Mouse (Mus musculus) stomach, postnatal 0 days (tissue): ENCODE results near the gene Dtnbp1. TPM values are rescaled to one million over a fixed set of nuclear protein-coding genes. Genes with fewer than 3 reads are reported as not detected.
A peak's percentile ranks its signal among the peaks of the same experiment; 100 is the strongest.

Source experiments
- ATAC-seq: fragments of 200-750 bp; cut with Nextera tagmentation; 2 replicates; pipeline ENCODE4 v1.8.0; 2017; ENCODE audit not compliant: low FRiP score, low TSS enrichment
- DNase-seq: peaks from one replicate; pipeline ENCODE4 v3.0.0-alpha.2; 2016; ENCODE audit warnings: low spot score
- H3K27ac ChIP-seq: fragments of 300-500 bp; sonication (generic); replicated peaks from 2 replicates; pipeline ENCODE4 v1.5.1; 2014; ENCODE audit warnings: mild to moderate bottlenecking, control low read depth
- H3K27me3 ChIP-seq: fragments of 300-500 bp; sonication (generic); 2 replicates; pipeline ENCODE4 v1.6.1; 2014; ENCODE audit warnings: low read length; ENCODE audit not compliant: control insufficient read depth, insufficient read depth
- H3K36me3 ChIP-seq: fragments of 300-500 bp; sonication (generic); 2 replicates; pipeline ENCODE4 v1.6.1; 2014; ENCODE audit warnings: low read length, mixed read lengths; ENCODE audit not compliant: control insufficient read depth, insufficient read depth
- H3K4me1 ChIP-seq: fragments of 300-500 bp; sonication (generic); replicated peaks from 2 replicates; pipeline ENCODE4 v1.6.1; 2014; ENCODE audit warnings: antibody characterized with exemption; ENCODE audit not compliant: control insufficient read depth, insufficient read depth
- H3K4me2 ChIP-seq: fragments of 300-500 bp; sonication (generic); replicated peaks from 2 replicates; pipeline ENCODE4 v1.6.1; 2014; ENCODE audit warnings: low read depth, mild to moderate bottlenecking, control low read depth, moderate library complexity
- H3K4me3 ChIP-seq: fragments of 300-500 bp; sonication (generic); 2 replicates; pipeline ENCODE4 v1.5.1; 2014; ENCODE audit warnings: low read depth, low read length, control low read depth
- H3K9ac ChIP-seq: fragments of 300-500 bp; sonication (generic); 2 replicates; pipeline ENCODE4 v1.6.1; 2014; ENCODE audit warnings: mild to moderate bottlenecking, low read length, control low read depth, mixed read lengths
- H3K9me3 ChIP-seq: fragments of 300-500 bp; sonication (generic); 2 replicates; pipeline ENCODE4 v1.6.1; 2016; ENCODE audit warnings: low read length; ENCODE audit not compliant: control insufficient read depth
- CTCF ChIP-seq: IDR thresholded peaks from 2 replicates; pipeline ENCODE4 v1.5.1; 2016; ENCODE audit warnings: antibody characterized with exemption, low read depth, mild to moderate bottlenecking, moderate library complexity
- EP300 ChIP-seq: optimal IDR thresholded peaks from 2 replicates; pipeline ENCODE3; 2016; ENCODE audit warnings: antibody characterized with exemption
- WGBS: fragments of 180-500 bp; shearing (Covaris S2); extraction: QIAGEN DNeasy Blood & Tissue Kit; methylation state at CpG from one replicate; pipeline ENCODE4 v1.1.7; 2014; 5-methylcytosine and 5-hydroxymethylcytosine counted together
- polyA plus RNA-seq: library from polyadenylated mRNA; unstranded; fragments of >200 nt; fragmentation: Nextera tagmentation; extraction: Ambion mirVana; gene quantifications from 2 replicates; pipeline ENCODE4 v1.2.1, GENCODE M21; 2015

Dtnbp1 gene
- polyA plus RNA-seq, 1 experiment from 2014 or later: 47.7 TPM

DNA sequence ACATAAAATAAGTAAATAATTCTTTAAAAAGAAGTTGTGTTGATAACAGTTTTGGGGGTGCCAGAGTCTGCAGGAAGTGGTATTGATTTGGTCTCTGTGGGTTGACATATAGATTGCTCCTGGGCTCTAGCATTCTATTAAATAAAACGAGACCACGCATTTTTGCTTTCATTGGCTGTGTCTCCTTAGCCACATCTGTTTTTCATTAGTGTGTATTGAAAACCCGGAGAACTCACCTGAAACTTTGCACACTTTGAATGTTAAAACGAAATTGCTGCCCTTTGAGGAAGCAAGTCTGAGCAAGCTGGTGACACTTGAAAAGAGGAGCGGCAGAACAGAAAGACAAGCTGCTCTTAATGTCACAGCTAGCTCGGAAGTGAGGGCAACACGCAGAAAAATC lies 32.8 kb upstream of the Dtnbp1 start:
- Histone ChIP-seq H3K27ac (no peak overlapping the region), H3K4me3 (no peak overlapping the region), H3K9ac (no peak overlapping the region), H3K36me3 (no peaks in the 10 kb centered on the region), H3K27me3 (no peaks in the 10 kb centered on the region), H3K4me2 (no peak overlapping the region), H3K9me3 (no peaks in the 10 kb centered on the region), H3K4me1 (no peaks in the 10 kb centered on the region)
- ATAC-seq (no peak), DNase-seq (no peak)
- 70% methylated on average over 7 of the region's 7 CpGs for WGBS
- TF ChIP-seq CTCF (no peak), EP300 (no peak)

DNA sequence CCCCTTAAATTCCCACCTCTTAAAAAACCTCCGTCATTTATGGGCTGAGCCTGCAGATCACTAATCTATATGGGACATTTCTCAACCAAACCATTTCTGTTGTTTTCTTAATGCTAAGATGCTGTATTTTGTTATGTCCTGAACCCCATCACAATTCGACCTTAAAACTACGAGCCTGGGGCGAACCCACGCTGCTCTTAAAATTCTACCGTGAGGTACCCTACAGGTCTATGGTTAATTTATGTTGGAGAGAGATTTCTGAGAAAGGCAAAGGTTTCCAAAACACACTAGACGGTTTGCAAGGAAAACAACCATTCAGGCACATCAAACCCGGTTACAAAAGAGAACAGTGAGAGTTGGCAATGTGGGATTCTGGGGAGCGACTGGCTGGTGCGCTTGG lies 31.4 kb upstream of the Dtnbp1 start:
- Histone ChIP-seq H3K27ac (no peak overlapping the region), H3K9ac (no peak overlapping the region), H3K27me3 (no peaks in the 10 kb centered on the region), H3K4me3 (no peak overlapping the region), H3K36me3 (no peaks in the 10 kb centered on the region), H3K4me2 (no peak overlapping the region), H3K9me3 (no peaks in the 10 kb centered on the region), H3K4me1 (no peaks in the 10 kb centered on the region)
- TF ChIP-seq CTCF (no peak), EP300 (no peak)
- WGBS: 92% methylated on average over 10 of the region's 10 CpGs
- no peak for DNase-seq
- no peak for ATAC-seq

DNA sequence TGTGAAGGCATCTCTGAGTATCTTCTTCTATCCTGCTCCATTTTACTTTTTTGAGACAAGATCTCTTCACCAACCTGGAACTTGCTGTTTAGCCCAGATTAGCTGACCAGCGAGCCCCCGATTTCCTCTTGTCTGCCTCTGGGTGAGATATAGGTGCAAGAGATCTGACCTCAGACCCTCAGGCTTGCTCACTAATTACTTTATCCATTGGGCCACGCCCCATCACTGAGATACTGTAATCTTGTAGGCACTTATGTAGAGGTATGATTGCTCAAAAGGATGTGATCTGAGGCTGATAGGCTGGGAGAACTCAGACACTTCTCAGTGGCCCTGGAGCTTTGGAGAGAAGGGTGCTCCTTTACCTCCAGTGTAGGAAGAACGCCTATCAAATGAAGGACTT lies 30.5 kb upstream of the Dtnbp1 start:
- WGBS: 80% methylated on average over 4 of the region's 4 CpGs
- no peaks in the 10 kb centered on the region for H3K9me3 ChIP-seq
- no peak overlapping the region for H3K4me3 ChIP-seq
- no peak overlapping the region for H3K27ac ChIP-seq
- no peaks in the 10 kb centered on the region for H3K27me3 ChIP-seq
- H3K4me1 ChIP-seq: no peaks in the 10 kb centered on the region
- no peaks in the 10 kb centered on the region for H3K36me3 ChIP-seq
- TF ChIP-seq CTCF (no peak), EP300 (no peak)
- DNase-seq (no peak), ATAC-seq (no peak)
- H3K4me2 ChIP-seq: no peak overlapping the region
- no peak overlapping the region for H3K9ac ChIP-seq

DNA sequence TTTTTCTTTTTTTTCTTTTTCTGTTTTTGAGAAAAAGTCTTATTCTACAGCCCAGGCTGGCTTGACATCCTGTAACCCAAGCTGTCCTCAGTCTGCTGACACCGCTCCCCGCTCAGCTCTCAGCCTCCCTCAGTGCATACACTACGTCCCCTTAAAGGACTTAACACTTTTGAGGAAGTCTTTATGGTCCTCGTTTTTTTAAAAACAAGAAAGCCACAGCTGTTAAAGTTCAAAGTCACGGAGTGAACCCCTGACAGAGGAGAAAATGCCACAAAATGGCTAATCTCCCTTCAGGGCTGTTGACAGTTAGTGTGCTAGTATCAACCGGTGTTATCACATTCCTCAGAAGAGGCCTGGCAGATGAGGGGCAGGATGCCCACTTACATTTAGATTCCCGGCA lies 29.8 kb upstream of the Dtnbp1 start:
- Histone ChIP-seq H3K9me3 (no peaks in the 10 kb centered on the region), H3K27ac (no peak overlapping the region), H3K9ac (no peak overlapping the region), H3K4me2 (no peak overlapping the region), H3K4me3 (no peak overlapping the region), H3K36me3 (no peaks in the 10 kb centered on the region), H3K27me3 (no peaks in the 10 kb centered on the region), H3K4me1 (no peaks in the 10 kb centered on the region)
- TF ChIP-seq CTCF (no peak), EP300 (no peak)
- WGBS: 49% methylated on average over 7 of the region's 7 CpGs
- DNase-seq (no peak), ATAC-seq (no peak)

DNA sequence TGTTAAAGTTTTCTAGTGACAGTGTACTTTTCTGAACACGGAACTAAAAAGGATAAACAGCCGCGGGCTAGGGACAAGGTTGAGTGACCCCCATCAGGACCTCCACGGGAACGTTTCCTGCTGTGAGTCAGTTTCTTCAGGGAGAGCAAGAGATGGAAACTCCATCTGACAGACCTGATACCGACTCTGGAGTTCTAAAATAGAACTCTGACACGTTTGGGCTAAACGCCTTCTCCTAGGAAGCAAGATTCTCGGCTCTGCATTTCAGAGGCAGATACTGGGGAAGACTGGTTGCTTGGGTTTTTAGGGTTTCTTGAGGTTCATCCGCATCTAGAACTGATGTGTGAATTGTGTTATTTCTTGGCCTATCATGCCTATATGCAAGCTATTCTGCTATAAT lies 29.4 kb upstream of the Dtnbp1 start:
- H3K4me2 ChIP-seq: no peak overlapping the region
- no peak overlapping the region for H3K4me3 ChIP-seq
- DNase-seq (no peak), ATAC-seq (no peak)
- 40% methylated on average over 10 of the region's 10 CpGs for WGBS
- H3K27ac ChIP-seq: no peak overlapping the region
- H3K9me3 ChIP-seq: no peaks in the 10 kb centered on the region
- no peak overlapping the region for H3K9ac ChIP-seq
- TF ChIP-seq EP300 (no peak), CTCF (no peak)
- H3K27me3 ChIP-seq: no peaks in the 10 kb centered on the region
- H3K4me1 ChIP-seq: no peaks in the 10 kb centered on the region
- H3K36me3 ChIP-seq: no peaks in the 10 kb centered on the region

DNA sequence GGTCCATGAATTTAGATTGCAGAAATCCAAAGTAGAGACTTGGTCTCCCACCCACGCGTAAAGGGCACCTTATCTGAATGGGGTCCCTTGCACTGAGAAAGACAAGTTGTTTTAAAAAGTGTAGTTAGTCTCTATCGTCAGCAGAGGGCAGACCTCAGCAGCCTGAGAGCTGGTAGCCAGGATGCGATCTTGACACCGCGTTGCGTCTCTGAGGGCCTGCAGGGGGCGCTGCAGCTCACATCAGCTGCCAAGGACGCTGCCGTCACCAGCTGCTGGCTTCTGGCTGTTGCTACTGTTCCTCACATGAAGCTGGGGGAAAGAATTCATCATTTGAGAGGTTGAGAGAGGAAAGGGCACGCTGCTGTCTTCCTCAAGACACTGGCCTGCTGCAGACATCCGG lies 28.9 kb upstream of the Dtnbp1 start:
- ATAC-seq (peak; percentile 74), DNase-seq (peak; percentile 88)
- Histone ChIP-seq H3K4me1 (no peaks in the 10 kb centered on the region), H3K36me3 (no peaks in the 10 kb centered on the region), H3K9ac (no peak overlapping the region), H3K4me2 (no peak overlapping the region), H3K27me3 (no peaks in the 10 kb centered on the region), H3K9me3 (no peaks in the 10 kb centered on the region), H3K4me3 (no peak overlapping the region), H3K27ac (no peak overlapping the region)
- WGBS: 11% methylated on average over 12 of the region's 12 CpGs
- TF ChIP-seq CTCF (peak; percentile 100), EP300 (no peak)
